Mouse (Mus musculus) liver, embryonic 14.5 days (tissue): ENCODE measurements around the gene Gm9964. TPM values are rescaled to one million over a fixed set of nuclear protein-coding genes. Genes with fewer than 3 reads are reported as not detected.

Source experiments
- ATAC-seq: fragments of 200-750 bp; cut with Nextera tagmentation; 2 replicates; pipeline ENCODE4 v1.8.0; 2017; ENCODE audit warnings: moderate number of reproducible peaks, mild to moderate bottlenecking, moderate library complexity; ENCODE audit not compliant: insufficient read depth
- DNase-seq, 3 experiments: peaks; one replicate each; pipeline ENCODE4 v3.0.0-alpha.2; 2012 to 2013; ENCODE audit warnings: low read depth in 3 of 3, low spot score in 3 of 3
- H3K27ac ChIP-seq: fragments of 300-500 bp; sonication (generic); 2 replicates; pipeline ENCODE4 v1.5.1; 2014; ENCODE audit warnings: moderate library complexity, mild to moderate bottlenecking, control low read depth, inconsistent platforms
- H3K27me3 ChIP-seq: fragments of 300-500 bp; sonication (generic); 2 replicates; pipeline ENCODE4 v1.6.1; 2014; ENCODE audit warnings: mild to moderate bottlenecking, low read length, moderate library complexity; ENCODE audit not compliant: control insufficient read depth, insufficient read depth
- H3K36me3 ChIP-seq: fragments of 300-500 bp; sonication (generic); replicated peaks from 2 replicates; pipeline ENCODE4 v1.6.1; 2014; ENCODE audit warnings: low read depth; ENCODE audit not compliant: control insufficient read depth, insufficient read depth
- H3K4me1 ChIP-seq, 2 experiments: fragments of 200-500 bp in 1 of 2; fragments of 300-500 bp in 1 of 2; sonication (generic) in 1 of 2; replicated peaks; 2 replicates each; pipeline ENCODE4 v1.6.1; 2012 to 2014; ENCODE audit warnings: antibody characterized with exemption in 1 of 2, inconsistent platforms in 1 of 2, low read length in 1 of 2; ENCODE audit not compliant: control insufficient read depth in 2 of 2, insufficient read depth in 2 of 2
- H3K4me2 ChIP-seq: fragments of 300-500 bp; sonication (generic); 2 replicates; pipeline ENCODE4 v1.6.1; 2014; ENCODE audit warnings: low read depth, mild to moderate bottlenecking, control low read depth, moderate library complexity
- H3K4me3 ChIP-seq, 2 experiments: fragments of 200-500 bp in 1 of 2; fragments of 300-500 bp in 1 of 2; sonication (generic) in 1 of 2; 2 replicates each; pipeline ENCODE4 v1.5.1; 2012 to 2014; ENCODE audit warnings: low read depth in 2 of 2, low read length in 2 of 2, mild to moderate bottlenecking in 2 of 2, control low read depth in 1 of 2, inconsistent platforms in 1 of 2, moderate library complexity in 1 of 2; ENCODE audit not compliant: insufficient read depth in 1 of 2
- H3K9ac ChIP-seq: fragments of 300-500 bp; sonication (generic); replicated peaks from 2 replicates; pipeline ENCODE4 v1.6.1; 2014; ENCODE audit warnings: mild to moderate bottlenecking, control low read depth, moderate library complexity
- H3K9me3 ChIP-seq: fragments of 300-500 bp; sonication (generic); 2 replicates; pipeline ENCODE4 v1.6.1; 2016; ENCODE audit warnings: low read length, mixed read lengths; ENCODE audit not compliant: control insufficient read depth
- CTCF ChIP-seq: IDR thresholded peaks from 2 replicates; pipeline ENCODE4 v1.5.1; 2016; ENCODE audit warnings: antibody characterized with exemption, low read depth, control low read depth
- EP300 ChIP-seq: IDR thresholded peaks from 2 replicates; pipeline ENCODE4 v1.6.1; 2016; ENCODE audit warnings: antibody characterized with exemption, low read depth
- WGBS: fragments of 180-500 bp; shearing (Covaris S2); extraction: QIAGEN DNeasy Blood & Tissue Kit; methylation state at CpG from one replicate; pipeline ENCODE4 v1.1.7; 2014; ENCODE audit not compliant: insufficient replicate concordance; 5-methylcytosine and 5-hydroxymethylcytosine counted together
- polyA plus RNA-seq, 2 experiments: library from polyadenylated mRNA; depleted of rRNA in 1 of 2; stranded (reverse) in 1 of 2; unstranded in 1 of 2; fragments of >200 nt; fragmentation: Nextera tagmentation in 1 of 2; extraction: Ambion mirVana in 1 of 2; gene quantifications; 2 replicates each; pipeline versions ENCODE4 v1.2.1 to v1.2.3; 2012 to 2014

The Gm9964 gene
- polyA plus RNA-seq, 2 experiments = not detected

DNA sequence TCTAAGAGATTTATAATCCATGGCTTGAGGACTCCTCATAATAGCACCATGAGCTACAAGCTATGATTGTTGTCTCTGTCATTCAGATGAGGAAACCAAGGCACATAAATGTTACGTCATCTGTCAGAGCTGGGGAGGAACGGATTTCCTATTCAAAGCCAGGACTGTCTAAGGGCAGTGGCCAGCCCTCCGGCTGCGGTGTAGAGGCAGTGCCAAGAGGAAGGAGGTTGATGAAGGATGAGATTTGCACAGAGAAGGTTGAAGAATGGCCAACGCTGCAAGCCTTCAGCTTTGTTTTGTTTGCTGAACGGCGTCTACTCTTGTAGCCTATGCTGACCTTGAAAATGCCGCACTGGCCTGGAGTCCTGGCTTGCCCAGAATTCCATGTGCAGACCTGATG, 29.0 kb upstream of the Gm9964 start:
- H3K4me2 ChIP-seq = no peak overlapping the region
- H3K4me1 ChIP-seq = no peaks in the 10 kb centered on the region
- H3K27me3 ChIP-seq = no peaks in the 10 kb centered on the region
- 25% methylated on average over 8 of the region's 8 CpGs for WGBS
- no peak overlapping the region for H3K4me3 ChIP-seq
- no peak overlapping the region for H3K27ac ChIP-seq
- TF ChIP-seq CTCF (no peak), EP300 (no peak)
- no peaks in the 10 kb centered on the region for H3K36me3 ChIP-seq
- no peak for ATAC-seq
- DNase-seq = no peak
- H3K9ac ChIP-seq = no peak overlapping the region
- H3K9me3 ChIP-seq = no peaks in the 10 kb centered on the region

DNA sequence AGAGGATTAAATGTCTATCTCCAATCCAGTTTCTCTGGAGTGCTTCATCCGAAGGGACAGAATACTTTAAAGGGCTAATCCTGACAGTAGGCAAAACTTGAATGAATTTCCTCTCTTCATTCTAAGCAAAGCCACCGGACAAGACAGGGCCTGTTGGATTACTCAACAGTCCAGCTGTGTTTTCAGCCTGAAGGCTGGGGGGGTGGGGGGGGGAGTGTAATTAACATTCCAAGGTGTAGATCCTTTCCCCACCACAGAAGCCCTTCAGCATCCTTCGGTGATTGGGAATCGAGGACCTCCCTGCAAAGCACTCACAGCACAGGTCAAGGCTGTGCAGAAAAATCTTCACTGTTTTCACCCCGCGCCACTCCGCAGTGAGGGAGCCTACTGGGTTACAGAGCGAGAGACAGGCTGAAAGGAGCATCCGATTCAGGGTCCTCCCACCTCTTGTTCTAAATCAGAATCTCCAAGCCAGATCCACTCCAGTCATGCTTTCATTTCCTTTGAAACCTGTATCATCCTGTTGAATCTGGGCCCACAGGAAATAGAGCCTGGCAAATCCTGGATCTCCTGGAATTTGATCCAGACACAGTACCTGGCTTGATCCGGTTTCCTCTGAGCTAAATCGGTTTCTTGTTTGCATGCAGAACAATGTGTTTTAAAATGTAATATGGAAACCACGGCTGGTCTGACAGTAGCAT, 27.4 kb upstream of the Gm9964 start:
- 64% methylated on average over 12 of the region's 12 CpGs for WGBS

DNA sequence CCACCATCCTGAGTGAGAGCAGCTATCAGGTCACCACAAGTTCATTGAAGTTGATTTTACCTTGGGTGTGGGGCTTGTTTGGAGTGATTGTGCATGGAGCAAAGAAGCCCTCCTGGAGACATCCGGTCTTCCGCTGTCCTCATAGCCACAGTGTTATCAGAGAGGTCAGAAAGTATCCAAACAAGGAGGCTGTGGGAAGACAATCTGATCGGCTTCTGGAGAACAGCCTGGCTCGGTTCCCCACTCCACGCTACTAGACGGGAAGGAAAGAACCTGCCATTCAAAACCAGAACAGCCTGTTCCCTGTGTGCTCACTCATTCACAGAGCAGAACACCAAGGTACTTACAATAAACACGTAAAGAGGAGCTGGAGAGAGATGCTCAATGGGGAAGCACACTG, 23.1 kb upstream of the Gm9964 start:
- no peaks in the 10 kb centered on the region for H3K4me1 ChIP-seq
- no peak for TF ChIP-seq CTCF
- TF ChIP-seq EP300 = no peak

More for the DNA sequence above, 27.4 kb upstream of the Gm9964 start:
- DNase-seq (no peak), ATAC-seq (no peak)
- Histone ChIP-seq H3K9me3 (no peaks in the 10 kb centered on the region), H3K27me3 (no peaks in the 10 kb centered on the region), H3K4me2 (no peak overlapping the region), H3K27ac (no peak overlapping the region), H3K36me3 (no peaks in the 10 kb centered on the region), H3K9ac (no peak overlapping the region), H3K4me1 (no peaks in the 10 kb centered on the region), H3K4me3 (no peak overlapping the region)
- no peak for TF ChIP-seq EP300
- TF ChIP-seq CTCF = no peak

DNA sequence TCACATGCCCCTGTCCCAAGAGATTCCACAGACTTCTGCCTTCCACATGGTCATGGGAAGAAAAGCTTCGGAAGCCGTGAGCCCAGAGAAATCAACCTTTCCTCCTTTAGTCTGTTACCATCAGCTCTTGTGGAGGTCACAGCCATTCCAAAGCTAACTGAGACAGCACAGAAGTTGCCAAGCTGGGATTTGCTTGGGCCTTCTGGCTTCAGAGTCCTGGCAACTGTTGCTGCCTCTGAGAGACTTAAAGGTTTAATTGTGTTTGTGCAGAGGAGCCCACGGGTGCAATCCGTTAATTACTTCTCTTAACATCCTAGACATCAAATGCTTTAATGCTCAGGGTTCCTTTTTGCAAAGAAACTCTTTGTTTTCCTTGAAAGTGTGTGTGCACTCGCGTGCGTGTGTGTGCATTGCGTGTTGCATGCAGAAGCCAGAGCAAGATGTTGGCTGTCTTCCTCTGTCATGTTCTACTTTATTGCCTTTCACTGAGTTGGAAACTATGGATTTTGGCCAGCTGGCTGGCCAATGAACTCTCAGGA, 20.2 kb upstream of the Gm9964 start:
- no peak overlapping the region for H3K27ac ChIP-seq
- no peak overlapping the region for H3K4me3 ChIP-seq
- no peaks in the 10 kb centered on the region for H3K9me3 ChIP-seq
- TF ChIP-seq CTCF (no peak), EP300 (no peak)
- 75% methylated on average over 8 of the region's 8 CpGs for WGBS
- H3K4me1 ChIP-seq = no peaks in the 10 kb centered on the region
- no peak for ATAC-seq
- DNase-seq = no peak
- H3K9ac ChIP-seq = no peak overlapping the region
- H3K4me2 ChIP-seq = no peak overlapping the region
- H3K36me3 ChIP-seq = no peaks in the 10 kb centered on the region
- H3K27me3 ChIP-seq = no peaks in the 10 kb centered on the region

More for the DNA sequence above, 23.1 kb upstream of the Gm9964 start:
- Histone ChIP-seq H3K9me3 (no peaks in the 10 kb centered on the region), H3K4me2 (no peak overlapping the region), H3K9ac (no peak overlapping the region), H3K36me3 (no peaks in the 10 kb centered on the region), H3K27ac (no peak overlapping the region), H3K4me3 (no peak overlapping the region), H3K27me3 (no peaks in the 10 kb centered on the region)
- ATAC-seq = no peak
- 56% methylated on average over 7 of the region's 7 CpGs for WGBS
- DNase-seq = no peak

DNA sequence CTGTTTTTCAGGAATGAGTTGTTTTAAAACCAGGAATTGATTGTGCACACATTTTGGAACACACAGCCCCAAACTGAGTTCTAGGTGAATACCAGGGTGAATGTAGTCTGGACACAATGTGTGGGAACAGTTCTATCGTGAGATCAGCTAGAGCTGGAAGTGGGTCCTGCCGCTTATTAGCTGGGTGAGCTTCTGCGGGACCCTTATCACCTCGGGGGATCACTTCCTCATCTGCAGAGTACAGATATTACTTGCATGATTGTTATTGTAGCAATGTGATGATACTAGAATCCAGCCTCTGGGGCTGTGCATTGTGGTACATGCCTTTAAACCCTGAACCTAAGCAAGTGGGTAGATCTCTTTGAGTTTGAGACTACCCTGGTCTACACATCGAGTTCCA, 13.8 kb upstream of the Gm9964 start:
- Histone ChIP-seq H3K4me3 (no peak overlapping the region), H3K36me3 (no peaks in the 10 kb centered on the region), H3K4me2 (no peak overlapping the region), H3K9me3 (no peaks in the 10 kb centered on the region), H3K27me3 (no peaks in the 10 kb centered on the region), H3K4me1 (peaks cover 0 to 15% of the 10 kb centered on the region in 2 experiments; a peak in 1 of 4 replicates), H3K27ac (no peak overlapping the region), H3K9ac (no peak overlapping the region)
- WGBS = 22% methylated on average over 5 of the region's 5 CpGs
- no peak for ATAC-seq
- no peak for DNase-seq
- no peak for TF ChIP-seq EP300
- no peak for TF ChIP-seq CTCF
